Mouse (Mus musculus) heart, adult 2 months (tissue): ENCODE results near the gene Nim1k.

Experiments
- CTCF ChIP-seq: fragments of 200-600 bp; IDR thresholded peaks from 2 replicates; pipeline ENCODE4 v1.8.1; 2022; ENCODE audit warnings: antibody characterized with exemption, mild to moderate bottlenecking, moderate library complexity
- EP300 ChIP-seq: fragments of 200-500 bp; IDR thresholded peaks from 2 replicates; pipeline ENCODE4 v1.6.1; 2011; ENCODE audit warnings: low read depth, low read length, control low read depth; ENCODE audit not compliant: insufficient read depth

GRCm38 (mm10) chr13:119704280-119704679, 51.4 kb downstream of the Nim1k start:
- no peak for TF ChIP-seq CTCF
- TF ChIP-seq EP300 = no peak
